Mouse (Mus musculus) midbrain, embryonic 15.5 days (tissue): ENCODE results near the gene Trappc2. TPM values are rescaled to one million over a fixed set of nuclear protein-coding genes. Genes with fewer than 3 reads are reported as not detected.
A peak's percentile ranks its signal among the peaks of the same experiment; 100 is the strongest.

Experiments used
- ATAC-seq: fragments of 200-750 bp; cut with Nextera tagmentation; replicated peaks from 2 replicates; pipeline ENCODE4 v1.8.0; 2017; ENCODE audit warnings: moderate TSS enrichment
- H3K27ac ChIP-seq: fragments of 300-500 bp; sonication (generic); 2 replicates; pipeline ENCODE4 v1.5.1; 2015; ENCODE audit warnings: mild to moderate bottlenecking, inconsistent platforms
- H3K27me3 ChIP-seq: fragments of 300-500 bp; sonication (generic); replicated peaks from 2 replicates; pipeline ENCODE4 v1.6.1; 2015; ENCODE audit warnings: inconsistent platforms
- H3K36me3 ChIP-seq: fragments of 300-500 bp; sonication (generic); replicated peaks from 2 replicates; pipeline ENCODE4 v1.6.1; 2015; ENCODE audit warnings: inconsistent platforms
- H3K4me1 ChIP-seq: fragments of 300-500 bp; sonication (generic); 2 replicates; pipeline ENCODE4 v1.6.1; 2015; ENCODE audit warnings: inconsistent platforms
- H3K4me2 ChIP-seq: fragments of 300-500 bp; sonication (generic); 2 replicates; pipeline ENCODE4 v1.6.1; 2015; ENCODE audit warnings: inconsistent platforms, mild to moderate bottlenecking, moderate library complexity
- H3K4me3 ChIP-seq: fragments of 300-500 bp; sonication (generic); 2 replicates; pipeline ENCODE4 v1.5.1; 2015; ENCODE audit warnings: mild to moderate bottlenecking, inconsistent platforms
- H3K9ac ChIP-seq: fragments of 300-500 bp; sonication (generic); 2 replicates; pipeline ENCODE4 v1.6.1; 2015; ENCODE audit warnings: mild to moderate bottlenecking, inconsistent platforms
- H3K9me3 ChIP-seq: fragments of 300-500 bp; sonication (generic); 2 replicates; pipeline ENCODE4 v1.6.1; 2016; ENCODE audit warnings: inconsistent platforms
- WGBS: fragments of 180-500 bp; shearing (Covaris S2); methylation state at CpG from one replicate; pipeline ENCODE4 v1.1.7; 2015; ENCODE audit warnings: mixed read lengths; 5-methylcytosine and 5-hydroxymethylcytosine counted together
- polyA plus RNA-seq: library from polyadenylated mRNA; unstranded; fragments of >200 nt; fragmentation: Nextera tagmentation; extraction: Ambion mirVana; gene quantifications from 2 replicates; pipeline ENCODE4 v1.2.1, GENCODE M21; 2015

The Trappc2 gene
- polyA plus RNA-seq, 1 experiment from 2014 or later: 80.6 TPM

GRCm38 (mm10) chrX:166478631-166479364 is 38.4 kb downstream of the Trappc2 start:
- Histone ChIP-seq H3K4me3 (peak overlapping the region; percentile 47), H3K9me3 (no peaks in the 10 kb centered on the region), H3K4me2 (peak overlapping the region; percentile 57), H3K4me1 (peaks cover 8% of the 10 kb centered on the region), H3K9ac (peak overlapping the region; percentile 50), H3K27me3 (no peaks in the 10 kb centered on the region), H3K27ac (peak overlapping the region; percentile 76), H3K36me3 (no peaks in the 10 kb centered on the region)
- WGBS: 18% methylated on average over 28 of the region's 28 CpGs
- peak; percentile 70 for ATAC-seq

GRCm38 (mm10) chrX:166479365-166479983 is 39.1 kb downstream of the Trappc2 start, which contains the start of gene Rab9:
TSS of gene Rab9 (minus strand) at chrX:166479867.
- H3K9ac ChIP-seq: peak within 1 kb of the TSS; percentile 50
- no peaks in the 10 kb centered on the region for H3K27me3 ChIP-seq
- H3K4me2 ChIP-seq: peak within 1 kb of the TSS; percentile 57
- peak within 1 kb of the TSS; percentile 76 for H3K27ac ChIP-seq
- no peaks in the 10 kb centered on the region for H3K9me3 ChIP-seq
- peak; percentile 99 for ATAC-seq
- peaks cover 8% of the 10 kb centered on the region for H3K4me1 ChIP-seq
- peak within 1 kb of the TSS; percentile 47 for H3K4me3 ChIP-seq
- H3K36me3 ChIP-seq: no peaks in the 10 kb centered on the region
- WGBS: 25% methylated on average over 41 of the region's 41 CpGs

GRCm38 (mm10) chrX:166495052-166495451 is 54.7 kb downstream of the Trappc2 start:
- no peak for ATAC-seq

GRCm38 (mm10) chrX:166497771-166498170 is 57.4 kb downstream of the Trappc2 start:
- Histone ChIP-seq H3K4me2 (no peak overlapping the region), H3K36me3 (no peaks in the 10 kb centered on the region), H3K27me3 (no peaks in the 10 kb centered on the region), H3K27ac (no peak overlapping the region), H3K4me3 (no peak overlapping the region), H3K9ac (no peak overlapping the region), H3K9me3 (no peaks in the 10 kb centered on the region), H3K4me1 (no peaks in the 10 kb centered on the region)
- 58% methylated on average over 4 of the region's 4 CpGs for WGBS
- ATAC-seq: no peak

More at GRCm38 (mm10) chrX:166495052-166495451, 54.7 kb downstream of the Trappc2 start:
- no peaks in the 10 kb centered on the region for H3K9me3 ChIP-seq
- H3K9ac ChIP-seq: no peak overlapping the region
- H3K27ac ChIP-seq: no peak overlapping the region
- H3K4me3 ChIP-seq: no peak overlapping the region
- no peaks in the 10 kb centered on the region for H3K36me3 ChIP-seq
- H3K4me2 ChIP-seq: no peak overlapping the region
- no peaks in the 10 kb centered on the region for H3K27me3 ChIP-seq
- WGBS: 96% methylated on average over 2 of the region's 2 CpGs
- no peaks in the 10 kb centered on the region for H3K4me1 ChIP-seq

- Histone ChIP-seq H3K9me3 (no peaks in the 10 kb centered on the region), H3K27me3 (no peaks in the 10 kb centered on the region), H3K4me1 (no peaks in the 10 kb centered on the region), H3K9ac (no peak overlapping the region), H3K36me3 (no peaks in the 10 kb centered on the region), H3K4me2 (no peak overlapping the region), H3K27ac (no peak overlapping the region), H3K4me3 (no peak overlapping the region)
- 83% methylated on average over 1 of the region's 1 CpGs for WGBS
- ATAC-seq: no peak
Measured at GRCm38 (mm10) chrX:166499496-166500190, 59.3 kb downstream of the Trappc2 start.

Other genes starting within 250 kb of the Trappc2 start
- 240 and 247 TPM in 2 replicates for gene Gpm6b, start 201.7 kb upstream of the Trappc2 start, polyA plus RNA-seq
- 6.1 and 6.4 TPM in 2 replicates for gene Ofd1, start 130 bp downstream of the Trappc2 start, polyA plus RNA-seq
- gene Rab9, start 39.3 kb downstream of the Trappc2 start, polyA plus RNA-seq: 35.2 and 37.0 TPM in 2 replicates
- 5.1 and 5.9 TPM in 2 replicates for gene Tceanc, start 78.0 kb downstream of the Trappc2 start, polyA plus RNA-seq
- 1.8 and 3.5 TPM in 2 replicates for gene Egfl6, start 145.1 kb downstream of the Trappc2 start, polyA plus RNA-seq